Mouse (Mus musculus) Muller cell, postnatal 12 days (primary cell): ENCODE measurements around the gene Fgfr1op2.
A peak's percentile ranks its signal among the peaks of the same experiment; 100 is the strongest.

Source experiments
- DNase-seq: peaks from one replicate; pipeline ENCODE4 v3.0.0-alpha.2; 2015; ENCODE audit errors: inconsistent ontology term

Fgfr1op2 gene

GRCm38 (mm10) chr6:146641621-146642210, 64.7 kb downstream of the Fgfr1op2 start:
- no peak for DNase-seq

GRCm38 (mm10) chr6:146642276-146643183, 65.5 kb downstream of the Fgfr1op2 start, which contains the start of the genes Med21 and Tm7sf3:
Gene Med21, plus strand, starts transcription at chr6:146642547.
Gene Tm7sf3, minus strand, starts transcription at chr6:146642824.
- DNase-seq: peak; percentile 98

GRCm38 (mm10) chr6:146643184-146643570, 66.2 kb downstream of the Fgfr1op2 start:
- DNase-seq: no peak
